Mouse (Mus musculus) ES-Bruce4 (cell line): ENCODE measurements around the gene Muc3.

Experiments used
- CTCF ChIP-seq: IDR thresholded peaks from one replicate; pipeline ENCODE4 v1.8.1; 2011; ENCODE audit warnings: low read depth, low read length
- POLR2A ChIP-seq: IDR thresholded peaks from one replicate; pipeline ENCODE4 v1.8.1; 2011; ENCODE audit warnings: low read length; ENCODE audit not compliant: insufficient read depth

DNA sequence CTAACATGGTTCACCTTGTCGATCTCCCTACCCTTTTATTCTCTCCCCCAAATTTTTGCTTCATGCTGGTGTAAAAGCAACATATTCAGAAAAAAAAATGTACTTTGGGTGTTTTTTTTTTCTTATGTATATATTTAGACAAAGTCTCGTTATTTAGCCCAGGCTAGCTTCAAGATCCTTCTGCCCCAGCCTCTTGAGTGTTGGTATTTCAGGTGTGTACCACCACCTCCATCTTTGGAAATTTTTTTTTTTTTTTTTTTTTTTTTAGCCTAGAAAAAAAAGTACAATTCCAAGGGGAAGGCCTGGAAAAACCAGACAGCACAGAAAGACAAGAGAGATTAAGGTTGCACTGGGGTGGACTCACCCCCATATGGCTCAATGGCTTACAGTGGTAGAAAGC, 32.1 kb downstream of the Muc3 start:
- no peak for TF ChIP-seq CTCF
- no peak for TF ChIP-seq POLR2A
